Mouse (Mus musculus): ENCODE data around the gene Fhl4. TPM values are rescaled to one million over a fixed set of nuclear protein-coding genes. Genes with fewer than 3 reads are reported as not detected.

Gene Fhl4
- total RNA-seq (2021): under 1 TPM; 0.46 to 0.87 TPM
- long read RNA-seq, experiment 1, partial matches to known transcripts: 0 of 1 reads
- long read RNA-seq, experiment 1, other reads (novel, unspliced or antisense): 0 of 1 reads
- long read RNA-seq, experiment 2, partial matches to known transcripts: 0 of 1 reads
- long read RNA-seq, experiment 2, other reads (novel, unspliced or antisense): 0 of 1 reads

- DNase-seq (ENCODE audit: low spot score in 2 of 2): peak; percentile 58 to 80
- intact Hi-C loops (cut with DNase I): no loop called here
These were observed at the start of gene Fhl4, which contains the start of gene Tmem263 for GRCm38 (mm10) chr10:85102247-85103084. TSS of gene Fhl4 (minus strand) at chr10:85102495. TSS of gene Tmem263 (plus strand) at chr10:85102627.

- intact Hi-C loops (cut with DNase I): no loop called here
- no peak for DNase-seq (ENCODE audit: low spot score in 2 of 2)
These were observed 46.9 kb upstream of the Fhl4 start for GRCm38 (mm10) chr10:85149226-85149625.

DNA sequence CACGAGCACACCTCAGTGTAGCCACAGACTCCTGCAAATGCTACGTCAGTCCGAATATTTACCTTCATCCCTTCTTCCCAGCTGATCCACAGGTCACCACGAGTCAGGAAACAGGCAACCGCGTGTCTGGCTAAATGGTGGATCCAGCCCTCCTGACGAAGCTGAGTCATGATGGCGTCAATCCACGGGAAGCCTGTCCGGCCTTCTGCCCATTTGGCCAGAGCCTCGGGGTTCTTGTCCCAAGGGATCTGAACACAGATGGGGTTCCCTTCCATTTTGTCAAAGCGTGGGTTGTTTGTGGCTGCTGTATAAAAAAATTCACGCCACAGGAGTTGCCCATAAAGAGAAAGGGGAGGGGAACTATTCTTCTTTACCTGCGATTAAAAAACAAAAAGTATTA is 44.0 kb upstream of the Fhl4 start:
- no peak for DNase-seq (ENCODE audit: low spot score in 2 of 2)
- intact Hi-C loops (cut with DNase I): no loop called here

GRCm38 (mm10) chr10:85141465-85141864 is 39.2 kb upstream of the Fhl4 start:
- no peak for DNase-seq (ENCODE audit: low spot score in 2 of 2)
- intact Hi-C loops (cut with DNase I): no loop called here

- DNase-seq (ENCODE audit: low spot score in 2 of 2): no peak
- intact Hi-C loops (cut with DNase I): no loop called here
These were observed 34.3 kb upstream of the Fhl4 start for GRCm38 (mm10) chr10:85136573-85136972.

DNA sequence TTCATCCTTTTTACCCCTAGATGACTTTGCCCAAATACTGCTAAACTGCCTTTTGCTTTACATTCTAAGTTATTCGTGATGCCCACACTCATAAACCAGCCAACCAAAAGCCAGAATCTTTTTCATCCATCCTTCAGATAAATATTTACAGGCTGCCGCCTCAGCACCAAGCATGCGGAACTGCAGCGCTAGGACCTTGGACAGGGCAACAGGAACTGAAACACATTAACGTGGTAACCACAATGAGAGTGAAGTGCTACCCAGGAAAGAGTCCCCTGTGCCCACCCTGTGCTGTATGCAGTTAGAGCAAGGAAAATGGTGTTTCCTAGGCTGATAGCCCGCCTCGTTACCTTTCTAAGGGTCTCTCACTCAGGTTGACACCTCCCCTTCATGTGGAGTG is 26.2 kb upstream of the Fhl4 start:
- intact Hi-C loops (cut with DNase I): no loop called here
- peak in 1 of 2 experiments; percentile 9 for DNase-seq (ENCODE audit: low spot score in 2 of 2)

- intact Hi-C loops (cut with DNase I): no loop called here
These were observed 25.3 kb upstream of the Fhl4 start, which contains the start of gene Mterf2 for GRCm38 (mm10) chr10:85127395-85128287. TSS of gene Mterf2 (minus strand) at chr10:85128027.

DNA sequence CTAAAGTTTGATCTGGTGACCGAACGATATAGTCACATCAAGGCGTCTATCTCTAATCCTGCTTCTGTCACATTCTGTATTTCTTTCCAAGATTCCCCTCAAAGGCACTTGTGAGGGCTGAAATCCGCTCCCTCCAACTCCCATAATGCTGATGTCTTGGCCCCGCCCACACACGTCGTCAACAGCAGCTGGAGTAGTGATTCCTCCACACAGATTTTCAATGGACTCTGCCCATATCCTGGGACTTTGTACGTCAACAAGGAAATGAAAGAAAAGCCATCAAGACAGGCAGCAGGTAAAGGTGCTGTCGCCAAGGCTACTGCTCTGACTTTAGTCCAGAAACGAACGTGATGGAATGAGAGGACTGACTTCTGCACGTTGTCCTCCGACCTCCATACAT is 22.9 kb upstream of the Fhl4 start:
- DNase-seq (ENCODE audit: low spot score in 2 of 2): no peak
- intact Hi-C loops (cut with DNase I): no loop called here

More at GRCm38 (mm10) chr10:85127395-85128287, 25.3 kb upstream of the Fhl4 start, which contains the start of gene Mterf2:
- peak; percentile 97 to 99 for DNase-seq (ENCODE audit: low spot score in 2 of 2)

GRCm38 (mm10) chr10:85114409-85114808 is 12.1 kb upstream of the Fhl4 start:
- DNase-seq (ENCODE audit: low spot score in 2 of 2): no peak
- intact Hi-C loops (cut with DNase I): no loop called here

DNA sequence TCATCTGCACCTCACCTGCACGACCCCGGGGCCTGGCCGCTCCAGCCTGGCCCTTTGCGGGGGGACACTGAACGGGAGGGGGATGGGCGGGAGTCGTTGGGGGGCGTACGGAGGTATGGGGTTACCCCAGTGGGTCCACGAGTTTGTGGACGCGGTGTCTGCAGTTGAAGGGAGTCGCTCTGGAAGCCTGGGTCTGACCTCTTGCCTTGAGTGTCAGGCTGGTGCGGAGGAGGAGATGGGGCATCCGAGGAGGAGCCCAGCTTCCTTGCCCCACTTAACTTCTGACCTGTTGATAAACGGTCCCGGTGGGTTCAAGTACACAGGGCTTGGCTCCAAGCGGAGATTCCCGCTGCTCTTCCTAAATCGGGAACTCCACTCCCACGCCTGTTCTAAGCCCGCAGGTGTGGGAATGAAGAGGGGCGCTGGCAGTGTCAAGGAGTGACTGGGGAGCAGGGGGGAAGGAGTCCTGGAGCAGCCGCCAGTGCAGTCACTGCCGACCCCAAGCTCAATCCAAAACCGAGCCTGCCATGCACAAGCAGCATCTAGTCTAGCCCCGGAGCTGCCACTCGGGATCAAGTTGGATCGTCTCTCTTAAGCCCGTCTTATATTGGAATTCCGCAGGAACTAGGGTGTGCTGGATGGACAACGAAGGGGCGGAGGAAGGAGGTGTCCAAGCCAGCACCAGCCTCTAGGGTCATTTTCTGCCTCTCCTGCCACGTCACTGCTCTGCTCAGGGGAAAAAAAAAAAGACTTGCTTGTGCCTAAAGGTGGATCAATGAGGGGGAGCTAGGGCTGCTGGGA is 990 bp upstream of the Fhl4 start:
- peak; percentile 23 for DNase-seq (ENCODE audit: low spot score in 2 of 2)
- intact Hi-C loops (cut with DNase I): no loop called here

- no peak for DNase-seq (ENCODE audit: low spot score in 2 of 2)
- intact Hi-C loops (cut with DNase I): no loop called here
These were observed 454 bp downstream of the Fhl4 start for GRCm38 (mm10) chr10:85101841-85102240.

DNA sequence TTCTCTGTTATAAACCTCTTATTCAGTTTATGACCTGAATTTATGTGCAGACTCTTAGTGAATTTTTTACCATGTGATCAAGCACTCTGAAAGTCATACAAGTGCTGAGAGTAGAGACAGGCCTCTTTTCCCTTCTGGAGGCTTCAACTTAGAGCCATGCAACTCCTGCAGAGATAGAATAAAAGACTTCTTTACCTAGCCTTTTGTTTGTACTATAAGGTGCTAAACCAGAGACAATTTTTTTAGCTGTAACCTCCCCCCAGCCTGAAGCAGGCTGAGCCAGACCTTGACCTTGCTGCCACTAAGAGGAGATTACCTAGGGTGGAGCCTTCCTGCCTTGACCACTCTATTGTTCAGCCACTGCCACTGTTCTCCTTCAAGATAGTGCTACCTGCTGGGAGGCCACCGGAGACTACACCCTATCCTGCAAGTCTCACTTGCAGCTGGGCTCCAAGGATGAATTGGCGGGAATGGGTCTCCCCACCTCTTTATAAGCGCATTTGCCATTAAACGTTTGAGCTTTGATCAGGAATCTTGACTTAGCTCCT is 30.6 kb downstream of the Fhl4 start:
- DNase-seq (ENCODE audit: low spot score in 2 of 2): no peak
- intact Hi-C loops (cut with DNase I): no loop called here

GRCm38 (mm10) chr10:85054876-85055275 is 47.4 kb downstream of the Fhl4 start:
- no peak for DNase-seq (ENCODE audit: low spot score in 2 of 2)
- intact Hi-C loops (cut with DNase I): no loop called here

- intact Hi-C loops (cut with DNase I): no loop called here
- DNase-seq (ENCODE audit: low spot score in 2 of 2): no peak
These were observed 49.8 kb downstream of the Fhl4 start for GRCm38 (mm10) chr10:85052451-85052850.

DNA sequence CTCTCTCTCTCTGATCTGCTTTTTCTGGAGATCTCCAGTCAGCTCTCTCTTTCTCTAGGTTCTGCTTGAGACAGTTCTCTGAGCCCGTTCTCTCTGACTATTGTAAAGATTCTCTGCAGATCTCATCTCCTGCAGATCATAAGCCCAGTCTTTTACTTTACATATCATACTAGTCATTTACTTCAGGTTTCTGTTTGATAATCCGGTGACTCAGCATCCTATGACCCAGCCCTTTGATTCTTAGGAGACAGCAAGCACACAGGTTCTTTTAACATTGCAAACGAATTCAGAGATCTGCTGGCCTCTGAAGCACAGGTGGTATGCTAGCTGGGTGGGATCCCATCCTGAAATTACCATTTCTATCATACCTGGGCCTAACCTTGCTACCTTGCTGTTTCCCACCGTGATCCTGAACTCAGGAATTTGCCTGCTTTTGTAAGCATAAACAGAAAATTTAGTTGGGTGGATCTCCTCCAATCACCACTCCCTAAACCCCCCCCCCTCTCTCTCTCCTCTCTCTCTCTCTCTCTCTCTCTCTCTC is 51.6 kb downstream of the Fhl4 start:
- intact Hi-C loops (cut with DNase I): no loop called here
- DNase-seq (ENCODE audit: low spot score in 2 of 2): no peak

DNA sequence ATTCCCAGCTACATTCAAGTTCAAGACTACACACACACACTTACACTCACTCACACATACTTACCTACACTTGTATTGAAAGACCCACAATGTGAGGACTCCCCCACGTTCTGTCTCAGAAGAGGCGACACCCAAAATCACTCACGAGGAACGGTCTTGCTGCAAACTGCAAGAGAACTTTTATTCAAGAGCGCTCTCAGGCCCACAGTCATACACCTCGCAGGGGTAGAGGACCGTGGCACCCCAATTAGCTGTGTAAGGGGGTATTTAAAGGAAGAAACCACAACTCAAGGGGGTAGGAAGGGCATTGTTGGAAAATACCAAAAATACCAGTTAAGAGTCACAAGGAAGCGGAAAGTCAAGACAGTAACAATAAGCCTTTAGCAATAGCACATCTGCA is 54.3 kb downstream of the Fhl4 start:
- intact Hi-C loops (cut with DNase I): loop anchor here (5.0 to 10.0 kb wide), 2 partner anchors 133 to 531 kb away; partner anchors contain the start of gene Ric8b
- no peak for DNase-seq (ENCODE audit: low spot score in 2 of 2)

- DNase-seq (ENCODE audit: low spot score in 2 of 2): peak; percentile 23 to 53
- intact Hi-C loops (cut with DNase I): loop anchor here (2.0 to 10.0 kb wide), 3 partner anchors 132 to 529 kb away; partner anchors contain the start of gene Ric8b
These were observed 55.7 kb downstream of the Fhl4 start for GRCm38 (mm10) chr10:85046585-85046984.
